Mouse (Mus musculus) skeletal muscle tissue, adult 2 months (tissue): Measurements from ENCODE around the gene Rcn3.
"Not testable (repeated sequence)": the region's sequence is repeated elsewhere in the genome, so short reads cannot be mapped to it uniquely, and the experiment has no call there.

ENCODE experiments used
- DNase-seq: peaks from one replicate; pipeline ENCODE4 v3.0.0-alpha.2; 2012; ENCODE audit warnings: low read depth, low spot score

Rcn3 gene

GRCm38 (mm10) chr7:45124224-45125143 is 32.5 kb upstream of the Rcn3 start, which contains the start of gene Rps11:
Gene Rps11, minus strand, starts transcription at chr7:45124439.
- peak; percentile 100 for DNase-seq

GRCm38 (mm10) chr7:45123186-45123570 is 31.2 kb upstream of the Rcn3 start:
- DNase-seq = no peak

GRCm38 (mm10) chr7:45122561-45123185 is 30.7 kb upstream of the Rcn3 start:
- DNase-seq = no peak

- DNase-seq = no peak
Observed at GRCm38 (mm10) chr7:45121966-45122365, 29.9 kb upstream of the Rcn3 start.

GRCm38 (mm10) chr7:45121404-45121803 is 29.4 kb upstream of the Rcn3 start:
- DNase-seq = peak; percentile 77

- DNase-seq = no peak
Observed at GRCm38 (mm10) chr7:45119780-45120709, 28.0 kb upstream of the Rcn3 start.

- no peak for DNase-seq
Observed at GRCm38 (mm10) chr7:45118336-45118735, 26.3 kb upstream of the Rcn3 start.

- no peak for DNase-seq
Observed at GRCm38 (mm10) chr7:45117566-45117965, 25.5 kb upstream of the Rcn3 start.

- DNase-seq = no peak
Observed at GRCm38 (mm10) chr7:45113476-45113875, 21.5 kb upstream of the Rcn3 start.

GRCm38 (mm10) chr7:45112529-45112928 is 20.5 kb upstream of the Rcn3 start:
- DNase-seq = no peak

GRCm38 (mm10) chr7:45111940-45112339 is 19.9 kb upstream of the Rcn3 start:
- no peak for DNase-seq

GRCm38 (mm10) chr7:45110089-45110488 is 18.1 kb upstream of the Rcn3 start:
- DNase-seq = not testable (repeated sequence)

- no peak for DNase-seq
Observed at GRCm38 (mm10) chr7:45107052-45107645, 15.1 kb upstream of the Rcn3 start.

GRCm38 (mm10) chr7:45106441-45106840 is 14.4 kb upstream of the Rcn3 start:
- DNase-seq = no peak

GRCm38 (mm10) chr7:45105491-45105890 is 13.5 kb upstream of the Rcn3 start:
- DNase-seq = no peak

- DNase-seq = no peak
Observed at GRCm38 (mm10) chr7:45104941-45105340, 12.9 kb upstream of the Rcn3 start.

GRCm38 (mm10) chr7:45103652-45104180 is 11.7 kb upstream of the Rcn3 start, which contains the start of gene Fcgrt:
Gene Fcgrt, minus strand, starts transcription at chr7:45103851.
- DNase-seq = peak; percentile 98

- no peak for DNase-seq
Observed at GRCm38 (mm10) chr7:45102940-45103585, 11.0 kb upstream of the Rcn3 start.

- no peak for DNase-seq
Observed at GRCm38 (mm10) chr7:45102441-45102840, 10.4 kb upstream of the Rcn3 start.

- DNase-seq = no peak
Observed at GRCm38 (mm10) chr7:45100046-45100445, 8.0 kb upstream of the Rcn3 start.
